Mouse (Mus musculus) regulatory T cell (primary cell): ENCODE measurements around the gene St6galnac4.

Experiments used
- in situ Hi-C: fragments of 300-600 bp; cut with MboI, MseI; formaldehyde crosslinking; loops from one replicate; pipeline ENCODE4 v1.15.1; 2025; ENCODE audit warnings: high pct_unique_total_duplicates

Gene St6galnac4

GRCm38 (mm10) chr2:32625873-32626694 is 39.2 kb downstream of the St6galnac4 start:
- in situ Hi-C loops: no loop called here

GRCm38 (mm10) chr2:32627266-32628043 is 40.6 kb downstream of the St6galnac4 start:
- in situ Hi-C loops: no loop called here

GRCm38 (mm10) chr2:32628044-32628550 is 41.2 kb downstream of the St6galnac4 start:
- in situ Hi-C loops: no loop called here

- in situ Hi-C loops: no loop called here
Measured at GRCm38 (mm10) chr2:32628729-32629128, 41.8 kb downstream of the St6galnac4 start.

GRCm38 (mm10) chr2:32629276-32629976 is 42.5 kb downstream of the St6galnac4 start:
- in situ Hi-C loops: no loop called here

- in situ Hi-C loops: loop anchor here (5.0 kb wide), 1 partner anchor 42 kb away; no protein-coding TSS in a partner anchor
Measured at GRCm38 (mm10) chr2:32630036-32630435, 43.1 kb downstream of the St6galnac4 start.

- in situ Hi-C loops: loop anchor here (5.0 kb wide), 1 partner anchor 41 kb away; no protein-coding TSS in a partner anchor
Measured at GRCm38 (mm10) chr2:32631046-32631445, 44.2 kb downstream of the St6galnac4 start.

GRCm38 (mm10) chr2:32631737-32632394 is 45.0 kb downstream of the St6galnac4 start:
- in situ Hi-C loops: loop anchor here (5.0 kb wide), 1 partner anchor 40 kb away; no protein-coding TSS in a partner anchor

GRCm38 (mm10) chr2:32633660-32634059 is 46.8 kb downstream of the St6galnac4 start:
- in situ Hi-C loops: loop anchor here (5.0 kb wide), 1 partner anchor 39 kb away; no protein-coding TSS in a partner anchor

GRCm38 (mm10) chr2:32634277-32635105 is 47.6 kb downstream of the St6galnac4 start:
- in situ Hi-C loops: loop anchor here (5.0 kb wide), 1 partner anchor 38 kb away; no protein-coding TSS in a partner anchor

- in situ Hi-C loops: no loop called here
Measured at GRCm38 (mm10) chr2:32636617-32637016, 49.7 kb downstream of the St6galnac4 start.

GRCm38 (mm10) chr2:32637778-32638281 is 50.9 kb downstream of the St6galnac4 start:
- in situ Hi-C loops: no loop called here

GRCm38 (mm10) chr2:32639632-32640031 is 52.7 kb downstream of the St6galnac4 start:
- in situ Hi-C loops: no loop called here

- in situ Hi-C loops: no loop called here
Measured at GRCm38 (mm10) chr2:32640550-32641051, 53.7 kb downstream of the St6galnac4 start.

GRCm38 (mm10) chr2:32641810-32642209 is 54.9 kb downstream of the St6galnac4 start:
- in situ Hi-C loops: no loop called here

GRCm38 (mm10) chr2:32642813-32643212 is 55.9 kb downstream of the St6galnac4 start:
- in situ Hi-C loops: no loop called here

- in situ Hi-C loops: no loop called here
Measured at GRCm38 (mm10) chr2:32644083-32644482, 57.2 kb downstream of the St6galnac4 start.

GRCm38 (mm10) chr2:32644799-32645475 is 58.0 kb downstream of the St6galnac4 start:
- in situ Hi-C loops: no loop called here

- in situ Hi-C loops: no loop called here
Measured at GRCm38 (mm10) chr2:32645647-32646046, 58.8 kb downstream of the St6galnac4 start.
